Mouse (Mus musculus): ENCODE measurements around the gene Olfr459. TPM values are rescaled to one million over a fixed set of nuclear protein-coding genes. Genes with fewer than 3 reads are reported as not detected.

The Olfr459 gene
- polyA plus RNA-seq, 1 experiment = not detected

- no peaks in the 10 kb centered on the region for H3K36me3 ChIP-seq (ENCODE audit: control insufficient read depth, insufficient read depth)
- H3K27me3 ChIP-seq (ENCODE audit: control insufficient read depth, insufficient read depth, insufficient read length) = no peaks in the 10 kb centered on the region
- no peak overlapping the region for H3K4me2 ChIP-seq (ENCODE audit: low read depth)
- TF ChIP-seq SRF (IDR thresholded peaks at IDR 0.05; ENCODE audit: control insufficient read depth, insufficient read length, low read depth) (no peak), USF1 (IDR thresholded peaks at IDR 0.05; ENCODE audit: low read depth) (no peak), POLR2AphosphoS2 (IDR thresholded peaks at IDR 0.05; ENCODE audit: insufficient read length, low read depth) (no peak), E2F4 (IDR thresholded peaks at IDR 0.05; ENCODE audit: insufficient read depth) (no peak), MAX (IDR thresholded peaks at IDR 0.05; ENCODE audit: low read depth) (no peak)
- no peak overlapping the region for H3ac ChIP-seq (ENCODE audit: control insufficient read depth, insufficient read length)
- no peak overlapping the region for H3K4me3 ChIP-seq
- no peaks in the 10 kb centered on the region for H3K79me2 ChIP-seq (ENCODE audit: control insufficient read depth, insufficient read depth)
Measured at GRCm38 (mm10) chr6:41734719-41735470, 40.1 kb downstream of the Olfr459 start.

GRCm38 (mm10) chr6:41727989-41728609, 46.9 kb downstream of the Olfr459 start:
- TF ChIP-seq USF1 (IDR thresholded peaks at IDR 0.05; ENCODE audit: low read depth) = no peak
- TF ChIP-seq SRF (IDR thresholded peaks at IDR 0.05; ENCODE audit: control insufficient read depth, insufficient read length, low read depth) = no peak
- no peak for TF ChIP-seq POLR2AphosphoS2 (IDR thresholded peaks at IDR 0.05; ENCODE audit: insufficient read length, low read depth)
- Histone ChIP-seq H3K27me3 (ENCODE audit: control insufficient read depth, insufficient read depth, insufficient read length) (no peaks in the 10 kb centered on the region), H3K4me3 (no peak overlapping the region), H3ac (ENCODE audit: control insufficient read depth, insufficient read length) (no peak overlapping the region), H3K4me2 (ENCODE audit: low read depth) (no peak overlapping the region), H3K36me3 (ENCODE audit: control insufficient read depth, insufficient read depth) (no peaks in the 10 kb centered on the region), H3K79me2 (ENCODE audit: control insufficient read depth, insufficient read depth) (no peaks in the 10 kb centered on the region)

- Histone ChIP-seq H3ac (ENCODE audit: control insufficient read depth, insufficient read length) (no peak overlapping the region), H3K36me3 (ENCODE audit: control insufficient read depth, insufficient read depth) (no peaks in the 10 kb centered on the region), H3K4me3 (no peak overlapping the region), H3K27me3 (ENCODE audit: control insufficient read depth, insufficient read depth, insufficient read length) (no peaks in the 10 kb centered on the region), H3K4me2 (ENCODE audit: low read depth) (no peak overlapping the region), H3K79me2 (ENCODE audit: control insufficient read depth, insufficient read depth) (no peaks in the 10 kb centered on the region)
- TF ChIP-seq MYOD1 (IDR thresholded peaks at IDR 0.05; ENCODE audit: control insufficient read depth in 1 of 3, insufficient read length in 2 of 3, low read depth in 2 of 3) (no peak), POLR2AphosphoS2 (IDR thresholded peaks at IDR 0.05; ENCODE audit: insufficient read length, low read depth) (no peak), TCF12 (IDR thresholded peaks at IDR 0.05; ENCODE audit: insufficient read depth, poor library complexity, severe bottlenecking) (no peak), CEBPB (IDR thresholded peaks at IDR 0.05; ENCODE audit: insufficient read depth, poor library complexity, severe bottlenecking) (0 out of 2 replicates have a peak, but pooled peaks have one; percentile 13)
Measured at GRCm38 (mm10) chr6:41721430-41721829, 53.5 kb downstream of the Olfr459 start.

Other genes starting within 250 kb of the Olfr459 start
- 49.6 TPM for gene Ephb6, start 169.7 kb downstream of the Olfr459 start, polyA plus RNA-seq (2012; fragmentation: generic; extraction: Trizol)
- 0.25 TPM for gene Trpv6, start 138.8 kb downstream of the Olfr459 start, polyA plus RNA-seq (2012; fragmentation: generic; extraction: Trizol)
- not detected for gene Trpv5, start 94.4 kb downstream of the Olfr459 start, polyA plus RNA-seq (2012; fragmentation: generic; extraction: Trizol)
- gene Llcfc1, start 90.7 kb downstream of the Olfr459 start, polyA plus RNA-seq (2012; fragmentation: generic; extraction: Trizol) = not detected
- not detected for gene Kel, start 70.8 kb downstream of the Olfr459 start, polyA plus RNA-seq (2012; fragmentation: generic; extraction: Trizol)
- gene Pip, start 72.4 kb upstream of the Olfr459 start, polyA plus RNA-seq (2012; fragmentation: generic; extraction: Trizol) = not detected
- not detected for gene Sval2, start 77.8 kb upstream of the Olfr459 start, polyA plus RNA-seq (2012; fragmentation: generic; extraction: Trizol)
- gene Sval1, start 176.5 kb upstream of the Olfr459 start, polyA plus RNA-seq (2012; fragmentation: generic; extraction: Trizol) = not detected
- gene Sval3, start 193.0 kb upstream of the Olfr459 start, polyA plus RNA-seq (2012; fragmentation: generic; extraction: Trizol) = not detected